Mouse (Mus musculus) activated CD4-positive, CD25-positive, alpha-beta regulatory T cell (primary cell): Measurements from ENCODE around the gene Olfr850. TPM values are rescaled to one million over a fixed set of nuclear protein-coding genes. Genes with fewer than 3 reads are reported as not detected.

Experiments
- polyA plus RNA-seq, 2 experiments: library from polyadenylated mRNA; unstranded; fragments of 100-300 nt; shearing (Covaris generic); gene quantifications; one replicate each; pipeline ENCODE4 v1.2.1; 2017

Olfr850 gene
- not detected for polyA plus RNA-seq

GRCm38 (mm10) chr9:19478148-19478547 is at the start of gene Olfr850:
Gene Olfr850, minus strand, starts transcription at chr9:19478248.

DNA sequence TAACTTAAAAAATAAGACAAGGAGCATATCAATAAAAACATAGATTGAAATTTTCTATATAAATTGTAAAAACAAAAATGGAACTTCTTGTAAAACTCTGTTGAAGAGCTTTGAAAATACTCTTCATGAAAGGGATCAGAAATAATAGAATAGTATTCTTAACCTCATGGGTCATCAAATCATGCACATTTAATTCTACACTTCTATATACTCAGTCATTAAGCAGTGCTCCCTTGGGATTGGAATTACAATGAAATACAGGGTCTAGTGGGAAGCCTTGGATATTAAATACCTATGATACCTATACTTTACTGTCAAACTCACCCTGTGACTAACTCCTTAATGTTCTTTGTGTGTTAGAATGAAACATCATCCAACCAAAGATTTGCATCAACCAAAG is 14.9 kb upstream of the Olfr850 start, which contains the start of gene Olfr851:
TSS of gene Olfr851 (plus strand) at position 301 of the 400 bp plus-strand sequence.

DNA sequence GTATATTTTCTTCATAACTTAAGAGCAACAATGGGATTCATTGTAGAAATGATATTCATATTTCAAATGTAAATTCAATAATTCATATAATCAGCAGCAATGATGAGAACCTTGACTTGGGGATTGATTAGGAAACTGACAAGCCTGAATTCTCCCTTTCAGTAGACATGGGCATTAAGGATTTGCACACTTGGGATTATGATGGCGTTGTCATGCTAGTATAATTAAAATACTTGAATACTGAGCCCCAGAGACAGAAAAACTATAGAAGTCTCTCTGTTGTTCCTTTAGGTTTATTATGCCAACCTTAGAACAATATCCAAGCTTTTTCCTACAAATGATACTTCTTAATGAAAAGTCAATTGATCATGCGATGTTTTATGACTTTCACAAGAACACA is 38.1 kb downstream of the Olfr850 start, which contains the start of gene Olfr849:
TSS of gene Olfr849 (plus strand) at position 301 of the 400 bp plus-strand sequence.

Other genes starting within 250 kb of the Olfr850 start
- gene Olfr843, start 226.3 kb downstream of the Olfr850 start, polyA plus RNA-seq, result under 1 TPM in 1 of 2 experiments, not detected in 1; 0.12 TPM
- gene Olfr844, start 161.9 kb downstream of the Olfr850 start, polyA plus RNA-seq, result not detected
- gene Olfr845, start 141.8 kb downstream of the Olfr850 start, polyA plus RNA-seq, result not detected
- gene Olfr846, start 114.2 kb downstream of the Olfr850 start, polyA plus RNA-seq, result not detected
- not detected for gene Olfr847, start 99.6 kb downstream of the Olfr850 start, polyA plus RNA-seq
- gene Olfr849, start 38.0 kb downstream of the Olfr850 start, polyA plus RNA-seq, result not detected
- gene Olfr851, start 15.0 kb upstream of the Olfr850 start, polyA plus RNA-seq, result not detected
- gene Olfr853, start 62.8 kb upstream of the Olfr850 start, polyA plus RNA-seq, result not detected
- gene Olfr854, start 89.1 kb upstream of the Olfr850 start, polyA plus RNA-seq, result not detected
- under 1 TPM in 1 of 2 experiments, not detected in 1; 0.16 TPM for gene Olfr855, start 104.4 kb upstream of the Olfr850 start, polyA plus RNA-seq
- gene Zfp317, start 143.9 kb upstream of the Olfr850 start, polyA plus RNA-seq, result 10 to 100 TPM; 20.2 to 24.5 TPM
- gene Olfr857, start 231.2 kb upstream of the Olfr850 start, polyA plus RNA-seq, result not detected